Mouse (Mus musculus) embryonic fibroblast, embryonic 13.5 days (primary cell): ENCODE results near the gene Dpm2.

Source experiments
- CTCF ChIP-seq: IDR thresholded peaks from 2 replicates; pipeline ENCODE4 v1.5.1; 2011; ENCODE audit warnings: mild to moderate bottlenecking, control low read depth, low read length, moderate library complexity, borderline replicate concordance; ENCODE audit not compliant: insufficient read depth
- POLR2A ChIP-seq: IDR thresholded peaks from 2 replicates; pipeline ENCODE4 v1.6.1; 2011; ENCODE audit warnings: low read depth, mild to moderate bottlenecking, control low read depth, low read length, moderate library complexity

DNA sequence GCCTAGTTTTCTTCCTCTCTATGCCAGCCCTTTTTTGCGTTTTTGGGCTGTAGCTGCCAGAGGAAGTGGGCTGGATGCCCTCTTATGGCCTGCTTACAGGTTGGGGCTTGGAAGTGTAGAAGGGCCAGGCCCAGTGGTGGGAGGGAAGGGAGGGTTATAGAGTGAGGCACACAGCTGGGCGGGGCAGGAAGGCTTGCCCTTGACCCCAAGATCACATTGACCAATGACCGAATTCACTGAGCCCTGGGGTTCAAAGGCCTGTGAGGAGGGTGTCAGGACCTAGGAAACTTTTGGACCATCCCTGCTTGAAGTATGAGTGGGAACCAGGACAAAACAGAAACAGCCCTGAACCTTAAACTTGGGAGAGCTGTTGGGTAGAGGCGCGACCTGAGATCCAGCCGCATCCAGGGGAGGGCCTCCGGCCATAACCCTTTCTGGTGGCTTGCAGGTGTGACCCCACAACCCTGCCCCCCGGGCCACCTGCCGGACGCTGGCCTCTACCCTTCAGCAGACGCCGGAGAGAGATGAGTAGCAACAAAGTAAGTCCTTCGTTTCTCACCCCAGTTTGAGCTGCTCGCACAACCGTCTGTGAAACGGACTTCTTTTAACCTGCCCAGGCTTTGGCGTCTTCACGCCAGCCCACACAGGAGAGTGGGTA lies 38.2 kb downstream of the Dpm2 start:
- no peak; the same call in 1 of the 2 replicates for TF ChIP-seq POLR2A
- no peak for TF ChIP-seq CTCF
